Mouse (Mus musculus) CH12.LX (cell line): ENCODE results near the gene 4933428G20Rik. TPM values are rescaled to one million over a fixed set of nuclear protein-coding genes. Genes with fewer than 3 reads are reported as not detected.

Source experiments
- DNase-seq: peaks from one replicate; pipeline ENCODE4 v3.0.0-alpha.2; 2013; ENCODE audit errors: extremely low read depth
- H3K27ac ChIP-seq: 2 replicates; pipeline ENCODE4 v1.5.1; 2012; ENCODE audit warnings: low read depth, mild to moderate bottlenecking, control low read depth, moderate library complexity; ENCODE audit not compliant: insufficient read depth
- H3K27me3 ChIP-seq: replicated peaks from 2 replicates; pipeline ENCODE3; 2012; ENCODE audit warnings: inconsistent platforms
- H3K36me3 ChIP-seq, 2 experiments: replicated peaks in 1 of 2; 2 replicates each; pipeline versions ENCODE3 to v1.6.1; 2012; ENCODE audit warnings: inconsistent platforms in 1 of 2, low read length in 1 of 2, mild to moderate bottlenecking in 1 of 2, mixed read lengths in 1 of 2, moderate library complexity in 1 of 2; ENCODE audit not compliant: control insufficient read depth in 1 of 2, insufficient read depth in 1 of 2
- H3K4me1 ChIP-seq, 2 experiments: 2 replicates each; pipeline ENCODE4 v1.6.1; 2012; ENCODE audit warnings: inconsistent platforms in 1 of 2, moderate library complexity in 1 of 2; ENCODE audit not compliant: insufficient read depth in 2 of 2, control insufficient read depth in 1 of 2
- H3K4me2 ChIP-seq: 2 replicates; pipeline ENCODE4 v1.6.1; 2012; ENCODE audit warnings: low read depth, mild to moderate bottlenecking, control low read depth; ENCODE audit not compliant: poor library complexity, insufficient read depth, severe bottlenecking
- H3K4me3 ChIP-seq, 3 experiments: fragments of 150-350 bp in 1 of 3; sonication (generic) in 1 of 3; replicated peaks in 1 of 3; 2 replicates each; pipeline versions ENCODE3 to v1.5.1; 2011 to 2012; ENCODE audit warnings: low read depth in 2 of 3, low read length in 2 of 3, mild to moderate bottlenecking in 2 of 3, moderate library complexity in 2 of 3, control low read depth in 1 of 3, improper control_type of control experiment in 1 of 3, inconsistent platforms in 1 of 3, mixed read lengths in 1 of 3; ENCODE audit not compliant: poor library complexity in 1 of 3
- H3K79me2 ChIP-seq: replicated peaks from 2 replicates; pipeline ENCODE4 v1.6.1; 2012; ENCODE audit warnings: mild to moderate bottlenecking, moderate library complexity; ENCODE audit not compliant: control insufficient read depth, poor library complexity, insufficient read depth, severe bottlenecking; ENCODE audit errors: extremely low read depth
- H3K9ac ChIP-seq: 2 replicates; pipeline ENCODE4 v1.6.1; 2012; ENCODE audit warnings: low read depth, mild to moderate bottlenecking, control low read depth, moderate library complexity; ENCODE audit not compliant: insufficient read depth
- H3K9me3 ChIP-seq: replicated peaks from 2 replicates; pipeline ENCODE3; 2012; ENCODE audit warnings: low read length, inconsistent platforms, mixed read lengths
- CHD2 ChIP-seq: IDR thresholded peaks from 2 replicates; pipeline ENCODE4 v1.6.1; 2011; ENCODE audit warnings: low read length, improper control_type of control experiment
- CTCF ChIP-seq, 2 experiments: IDR thresholded peaks in 1 of 2; conservative IDR thresholded peaks in 1 of 2; 2 replicates each; pipeline ENCODE4 v1.5.1; 2011 to 2012; ENCODE audit warnings: low read depth in 2 of 2, low read length in 2 of 2, improper control_type of control experiment in 1 of 2, inconsistent platforms in 1 of 2, mild to moderate bottlenecking in 1 of 2, moderate library complexity in 1 of 2
- E2F4 ChIP-seq: IDR thresholded peaks from 2 replicates; pipeline ENCODE4 v1.6.1; 2011; ENCODE audit warnings: low read depth, low read length, improper control_type of control experiment; ENCODE audit not compliant: insufficient replicate concordance
- ELF1 ChIP-seq: IDR thresholded peaks from 2 replicates; pipeline ENCODE4 v1.6.1; 2014; ENCODE audit warnings: low read depth, mild to moderate bottlenecking, inconsistent platforms, low read length, improper control_type of control experiment
- ETS1 ChIP-seq: conservative IDR thresholded peaks from 2 replicates; pipeline ENCODE4 v1.6.1; 2012; ENCODE audit warnings: low read depth, mild to moderate bottlenecking, inconsistent platforms, low read length, improper control_type of control experiment, moderate library complexity
- GABPA ChIP-seq: IDR thresholded peaks from 2 replicates; pipeline ENCODE4 v1.6.1; 2012; ENCODE audit warnings: low read depth, low read length, improper control_type of control experiment, inconsistent platforms; ENCODE audit not compliant: insufficient replicate concordance
- JUN ChIP-seq: IDR thresholded peaks from 2 replicates; pipeline ENCODE4 v1.6.1; 2011; ENCODE audit warnings: low read depth, mild to moderate bottlenecking, low read length, improper control_type of control experiment, moderate library complexity; ENCODE audit not compliant: insufficient read depth
- JUND ChIP-seq: conservative IDR thresholded peaks from 2 replicates; pipeline ENCODE4 v1.6.1; 2011; ENCODE audit warnings: low read depth, low read length, improper control_type of control experiment
- MAX ChIP-seq: IDR thresholded peaks from 2 replicates; pipeline ENCODE4 v1.6.1; 2011; ENCODE audit warnings: low read length, improper control_type of control experiment
- MXI1 ChIP-seq: IDR thresholded peaks from 2 replicates; pipeline ENCODE4 v1.6.1; 2011; ENCODE audit warnings: mild to moderate bottlenecking, low read depth, low read length, improper control_type of control experiment
- NELFE ChIP-seq: IDR thresholded peaks from 2 replicates; pipeline ENCODE4 v1.6.1; 2011; ENCODE audit warnings: low read depth, low read length, improper control_type of control experiment
- NRF1 ChIP-seq: IDR thresholded peaks from 2 replicates; pipeline ENCODE4 v1.6.1; 2014; ENCODE audit warnings: low read depth, mild to moderate bottlenecking, inconsistent platforms, low read length, improper control_type of control experiment, moderate library complexity
- PAX5 ChIP-seq: IDR thresholded peaks from 2 replicates; pipeline ENCODE4 v1.6.1; 2012; ENCODE audit warnings: low read length, inconsistent platforms, mixed read lengths
- POLR2A ChIP-seq: IDR thresholded peaks from 2 replicates; pipeline ENCODE4 v1.6.1; 2011; ENCODE audit warnings: low read depth, mild to moderate bottlenecking, improper control_type of control experiment, low read length
- POLR2AphosphoS2 ChIP-seq: IDR thresholded peaks from 2 replicates; pipeline ENCODE4 v1.6.1; 2011; ENCODE audit warnings: low read depth, low read length, improper control_type of control experiment
- RCOR1 ChIP-seq: conservative IDR thresholded peaks from 2 replicates; pipeline ENCODE4 v1.6.1; 2012; ENCODE audit warnings: low read depth, mild to moderate bottlenecking, inconsistent platforms, low read length, improper control_type of control experiment
- SIN3A ChIP-seq: IDR thresholded peaks from 2 replicates; pipeline ENCODE4 v1.6.1; 2012; ENCODE audit warnings: low read length, improper control_type of control experiment, inconsistent platforms
- TCF12 ChIP-seq: IDR thresholded peaks from 2 replicates; pipeline ENCODE4 v1.6.1; 2014; ENCODE audit warnings: low read depth, mild to moderate bottlenecking, inconsistent platforms, low read length, improper control_type of control experiment
- UBTF ChIP-seq: IDR thresholded peaks from 2 replicates; pipeline ENCODE4 v1.6.1; 2012; ENCODE audit warnings: low read depth, mild to moderate bottlenecking, inconsistent platforms, low read length, improper control_type of control experiment, moderate library complexity
- USF2 ChIP-seq: conservative IDR thresholded peaks from 2 replicates; pipeline ENCODE4 v1.6.1; 2011; ENCODE audit warnings: low read depth, low read length, improper control_type of control experiment
- ZC3H11A ChIP-seq: IDR thresholded peaks from 2 replicates; pipeline ENCODE4 v1.6.1; 2012; ENCODE audit warnings: low read depth, mild to moderate bottlenecking, inconsistent platforms, low read length, improper control_type of control experiment
- ZKSCAN1 ChIP-seq: IDR thresholded peaks from 2 replicates; pipeline ENCODE4 v1.6.1; 2012; ENCODE audit warnings: low read depth, inconsistent platforms, low read length, improper control_type of control experiment, borderline replicate concordance
- ZMIZ1 ChIP-seq: IDR thresholded peaks from 2 replicates; pipeline ENCODE4 v1.6.1; 2012; ENCODE audit warnings: low read depth, mild to moderate bottlenecking, inconsistent platforms, low read length, improper control_type of control experiment
- dilution Hi-C: fragments of 300-500 bp; cut with MboI; formaldehyde crosslinking; loops from 2 replicates; pipeline ENCODE4 v1.14.3; 2020; ENCODE audit warnings: low sequenced_read_pairs; ENCODE audit not compliant: extremely low pct_unique_long_range_greater_than_20kb, extremely low pct_ligation_motif_present
- in situ Hi-C: fragments of 300-500 bp; cut with MboI; formaldehyde crosslinking; loops from 3 replicates; pipeline ENCODE4 v1.14.3; 2019; ENCODE audit warnings: low sequenced_read_pairs, low pct_ligation_motif_present, low pct_unique_long_range_greater_than_20kb, mixed read lengths
- polyA plus RNA-seq: library from polyadenylated mRNA; unstranded; fragments of >175 nt; gene quantifications from 2 replicates; pipeline ENCODE4 v1.2.1, GENCODE M21; 2012; ENCODE audit warnings: low read depth; ENCODE audit not compliant: insufficient read length
- total RNA-seq, 2 experiments: library from RNA; depleted of rRNA; stranded (reverse); fragments of 300-350 nt in 1 of 2; fragments of >200 nt in 1 of 2; gene quantifications; 2 replicates each; pipeline ENCODE4 v1.2.3; 2012 to 2014

4933428G20Rik gene
- total and polyA plus RNA-seq, 3 experiments: 0.17 to 0.50 TPM; not detected in 1

- in situ Hi-C loops (loop anchor here (5.0 kb wide), 2 partner anchors 72 to 137 kb away; no protein-coding TSS in a partner anchor), dilution Hi-C loops (no loop called here)
- H3K4me3 ChIP-seq: no peak overlapping the region
- TF ChIP-seq PAX5 (no peak), ZC3H11A (no peak), ZKSCAN1 (no peak), NELFE (no peak), ZMIZ1 (no peak), NRF1 (no peak), JUN (no peak), USF2 (no peak), POLR2A (no peak), SIN3A (no peak), E2F4 (no peak), MXI1 (no peak), MAX (no peak), POLR2AphosphoS2 (no peak)
- H3K36me3 ChIP-seq: peaks cover 2 to 29% of the 10 kb centered on the region in 2 experiments
- H3K9ac ChIP-seq: no peak overlapping the region
- H3K27ac ChIP-seq: no peak overlapping the region
- H3K79me2 ChIP-seq: no peaks in the 10 kb centered on the region
- no peaks in the 10 kb centered on the region for H3K27me3 ChIP-seq
- no peak overlapping the region for H3K4me2 ChIP-seq
- no peaks in the 10 kb centered on the region for H3K9me3 ChIP-seq
- peaks cover 4 to 40% of the 10 kb centered on the region in 2 experiments; a peak in 3 of 4 replicates for H3K4me1 ChIP-seq
- no peak for DNase-seq
Observed at GRCm38 (mm10) chr11:97485661-97486060, 14.5 kb downstream of the 4933428G20Rik start.

- Histone ChIP-seq H3K9me3 (no peaks in the 10 kb centered on the region), H3K9ac (no peak overlapping the region), H3K4me2 (no peak overlapping the region), H3K36me3 (peaks cover 5 to 51% of the 10 kb centered on the region in 2 experiments), H3K4me1 (peaks cover 0 to 11% of the 10 kb centered on the region in 2 experiments; a peak in 2 of 4 replicates), H3K4me3 (no peak overlapping the region), H3K27me3 (no peaks in the 10 kb centered on the region), H3K79me2 (no peaks in the 10 kb centered on the region), H3K27ac (no peak overlapping the region)
- no peak for DNase-seq
- in situ Hi-C loops (no loop called here), dilution Hi-C loops (no loop called here)
- no peak for TF ChIP-seq ELF1
- TF ChIP-seq UBTF: no peak
- TF ChIP-seq NRF1: no peak
- no peak for TF ChIP-seq ETS1
- no peak for TF ChIP-seq CHD2
- TF ChIP-seq GABPA: no peak
- no peak for TF ChIP-seq TCF12
- TF ChIP-seq JUND: no peak
- no peak for TF ChIP-seq RCOR1
- TF ChIP-seq ZC3H11A: no peak
- TF ChIP-seq CTCF (conservative IDR thresholded peaks at IDR 0.05 in 1 of 2, IDR thresholded peaks at IDR 0.05 in 1 of 2; ENCODE audit: low read depth in 2 of 2, low read length in 2 of 2): no peak
Observed at GRCm38 (mm10) chr11:97479824-97480223, 20.3 kb downstream of the 4933428G20Rik start.
